Mouse (Mus musculus) Muller cell, postnatal 12 days (primary cell): ENCODE measurements around the gene Rbm5.
A peak's percentile ranks its signal among the peaks of the same experiment; 100 is the strongest.

ENCODE experiments used
- DNase-seq: peaks from one replicate; pipeline ENCODE4 v3.0.0-alpha.2; 2015; ENCODE audit errors: inconsistent ontology term

Gene Rbm5

GRCm38 (mm10) chr9:107734567-107734971, 36.2 kb downstream of the Rbm5 start:
- DNase-seq, result no peak

- DNase-seq, result no peak
Observed at GRCm38 (mm10) chr9:107729709-107730108, 41.1 kb downstream of the Rbm5 start.

DNA sequence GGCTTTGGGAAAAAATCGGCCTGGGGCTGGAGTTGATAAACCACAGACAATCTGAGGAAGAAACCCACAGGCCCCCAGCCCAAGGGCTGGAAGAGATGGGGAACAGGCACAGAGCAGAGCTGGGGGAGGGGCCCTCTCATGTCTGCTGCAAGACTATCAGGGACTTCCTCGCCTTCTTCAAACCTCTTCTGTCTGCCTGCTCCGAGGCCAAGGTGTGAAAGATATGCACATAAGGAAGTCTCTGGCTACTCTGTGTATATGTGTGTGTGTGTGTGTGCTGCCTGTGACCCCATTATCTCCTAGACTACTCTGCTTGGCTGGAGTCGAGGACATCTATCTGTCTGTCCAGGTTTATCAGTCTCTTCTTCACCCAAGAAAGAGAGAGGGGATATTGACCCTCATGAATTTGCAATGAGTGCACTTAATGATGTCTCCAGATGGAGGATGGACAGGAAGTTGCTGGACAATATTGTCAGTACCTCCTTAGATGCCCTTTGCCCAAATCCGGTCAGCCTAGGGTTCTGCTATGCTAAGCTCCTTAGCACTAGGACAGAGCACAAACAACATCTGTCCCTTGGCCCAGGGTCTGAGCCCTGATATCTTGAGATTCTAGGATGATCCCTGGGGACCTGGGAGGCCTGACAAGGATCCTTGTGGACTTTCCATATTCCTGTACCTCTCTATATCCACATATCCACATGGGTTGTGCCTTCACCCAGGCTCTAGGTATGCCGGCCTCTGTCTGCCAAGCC, 41.7 kb downstream of the Rbm5 start:
- DNase-seq, result no peak

DNA sequence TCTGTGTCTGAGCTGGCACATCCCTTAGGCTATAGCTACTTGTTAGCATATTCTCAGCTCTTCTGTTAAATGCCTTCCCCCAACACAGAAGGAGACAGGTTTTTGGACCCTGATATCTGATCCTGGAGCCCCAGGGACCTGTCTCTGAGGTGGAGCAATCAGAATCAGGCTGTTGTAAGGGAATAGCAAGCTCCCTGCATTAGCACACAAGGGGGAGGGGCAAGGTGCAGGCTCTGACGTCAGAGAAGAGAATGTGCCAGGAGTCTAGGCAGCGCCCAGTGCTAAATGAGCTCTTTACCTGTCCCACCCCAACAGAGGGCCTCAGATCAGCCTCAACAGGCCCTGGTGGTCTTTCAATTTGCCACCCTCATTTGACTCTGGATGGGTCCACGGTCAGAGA, 43.8 kb downstream of the Rbm5 start:
- no peak for DNase-seq

DNA sequence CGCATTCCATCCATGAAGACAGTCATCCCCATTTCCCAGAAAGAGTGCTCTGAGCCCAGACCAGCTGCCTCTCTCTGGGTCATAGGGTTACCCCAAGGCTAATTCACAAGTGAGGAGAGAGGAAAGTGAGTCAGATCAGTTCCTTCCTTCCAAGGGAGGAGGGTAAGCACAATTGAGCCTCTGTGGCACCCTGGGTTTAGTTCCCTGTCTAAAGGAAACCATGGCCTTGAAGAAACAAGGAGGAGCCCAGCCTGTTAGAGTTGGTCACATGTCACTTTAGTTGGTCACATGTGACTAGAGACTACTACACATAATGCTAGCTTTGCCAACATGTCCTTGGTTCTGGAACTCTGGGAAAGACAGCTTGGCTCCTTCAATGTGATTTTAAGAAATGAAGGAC, 46.0 kb downstream of the Rbm5 start:
- DNase-seq, result no peak

DNA sequence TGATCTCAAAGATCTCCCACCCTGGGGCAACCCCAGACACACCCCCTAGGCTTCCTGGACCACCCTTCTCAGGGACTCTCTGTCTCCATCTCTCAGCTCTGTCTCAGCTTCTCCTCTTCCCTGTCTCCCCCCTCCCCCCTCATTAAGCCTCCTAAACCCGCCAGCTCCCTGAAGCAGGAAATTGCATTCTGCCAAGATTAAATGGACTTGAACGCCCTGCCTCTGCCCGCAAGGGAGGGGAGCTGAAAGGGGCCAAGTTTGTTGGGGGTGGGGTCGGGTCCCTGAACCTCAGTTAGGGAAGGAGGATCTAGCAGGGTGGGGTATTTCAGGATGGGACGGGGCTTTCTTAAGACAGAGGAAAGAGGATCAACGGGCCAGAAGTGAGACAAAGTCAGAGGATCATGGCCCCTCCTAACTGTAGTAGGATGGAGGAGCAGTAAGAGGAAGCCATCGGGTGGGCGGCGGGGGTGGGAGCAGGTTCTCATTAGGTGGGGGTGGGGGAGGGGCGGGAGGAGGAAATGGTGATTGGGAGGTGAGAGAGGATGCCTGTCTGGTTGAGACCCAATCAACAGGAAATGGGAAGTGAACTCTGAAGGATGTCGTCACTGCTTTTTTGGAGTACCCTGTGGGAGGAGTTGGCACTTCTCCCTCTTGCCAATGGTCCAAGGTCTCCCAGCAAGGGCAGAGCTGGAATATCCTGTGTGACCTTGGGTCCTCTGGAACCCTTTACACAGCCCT, 46.8 kb downstream of the Rbm5 start:
- peak; percentile 72 for DNase-seq

DNA sequence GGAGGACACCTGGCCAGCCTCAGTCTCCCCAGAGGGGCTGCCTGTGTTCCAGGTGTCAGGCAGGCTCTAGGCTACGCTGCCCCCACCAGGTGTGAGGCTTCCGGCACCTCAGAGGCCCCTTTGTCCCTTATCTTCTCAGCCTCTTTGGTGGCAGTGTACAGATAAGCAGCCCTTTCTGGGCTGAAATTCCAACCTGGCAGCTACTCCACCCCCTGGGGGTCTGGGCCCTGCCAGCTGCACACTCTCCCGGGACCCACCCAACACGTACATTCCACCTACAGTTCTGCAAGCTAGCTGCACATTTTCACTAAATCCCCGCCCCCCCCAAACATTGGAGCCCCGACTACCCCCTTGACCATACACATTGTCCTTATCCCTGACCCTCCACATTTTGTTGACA, 47.5 kb downstream of the Rbm5 start:
- no peak for DNase-seq

GRCm38 (mm10) chr9:107718781-107719540, 51.8 kb downstream of the Rbm5 start:
- DNase-seq, result no peak

DNA sequence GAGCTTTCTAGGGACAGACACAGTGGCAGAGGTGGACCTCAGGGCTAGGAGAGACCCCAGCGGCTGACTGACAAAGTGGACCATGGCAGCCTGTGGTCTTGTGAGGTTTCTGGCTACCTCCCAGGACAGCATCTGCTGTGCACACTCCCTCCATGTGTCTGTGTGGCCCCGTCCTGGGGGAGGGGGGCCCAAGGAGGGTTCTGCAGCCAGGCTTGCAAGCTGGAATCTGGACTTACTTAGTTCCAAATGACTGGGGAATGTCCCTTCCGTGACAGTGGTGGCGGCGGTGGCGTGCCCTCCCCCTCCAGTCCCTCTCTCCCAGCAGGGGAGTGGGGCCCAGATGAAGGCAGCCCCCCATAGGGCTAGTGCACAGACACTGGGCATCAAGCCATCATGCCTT, 53.8 kb downstream of the Rbm5 start:
- peak; percentile 90 for DNase-seq

DNA sequence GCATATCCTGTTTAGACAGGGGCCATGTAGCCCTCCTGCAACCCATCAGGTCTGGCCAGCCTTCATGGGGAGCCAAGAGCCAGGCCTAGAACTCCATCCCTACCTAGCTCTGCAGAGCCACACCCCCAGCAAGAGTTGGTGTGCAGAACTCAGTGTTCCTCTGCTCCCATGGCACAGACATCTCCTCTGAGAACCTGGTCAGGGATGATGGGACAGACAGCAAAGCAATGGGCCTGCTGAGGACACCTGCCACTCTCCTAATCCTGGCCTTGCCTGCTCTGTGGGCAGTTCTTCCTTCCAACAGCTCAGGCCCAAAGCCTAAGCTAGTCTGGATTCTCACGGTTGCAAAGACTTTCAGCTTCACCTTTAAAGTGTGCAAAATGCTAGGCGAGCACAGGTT, 55.2 kb downstream of the Rbm5 start:
- DNase-seq, result no peak

DNA sequence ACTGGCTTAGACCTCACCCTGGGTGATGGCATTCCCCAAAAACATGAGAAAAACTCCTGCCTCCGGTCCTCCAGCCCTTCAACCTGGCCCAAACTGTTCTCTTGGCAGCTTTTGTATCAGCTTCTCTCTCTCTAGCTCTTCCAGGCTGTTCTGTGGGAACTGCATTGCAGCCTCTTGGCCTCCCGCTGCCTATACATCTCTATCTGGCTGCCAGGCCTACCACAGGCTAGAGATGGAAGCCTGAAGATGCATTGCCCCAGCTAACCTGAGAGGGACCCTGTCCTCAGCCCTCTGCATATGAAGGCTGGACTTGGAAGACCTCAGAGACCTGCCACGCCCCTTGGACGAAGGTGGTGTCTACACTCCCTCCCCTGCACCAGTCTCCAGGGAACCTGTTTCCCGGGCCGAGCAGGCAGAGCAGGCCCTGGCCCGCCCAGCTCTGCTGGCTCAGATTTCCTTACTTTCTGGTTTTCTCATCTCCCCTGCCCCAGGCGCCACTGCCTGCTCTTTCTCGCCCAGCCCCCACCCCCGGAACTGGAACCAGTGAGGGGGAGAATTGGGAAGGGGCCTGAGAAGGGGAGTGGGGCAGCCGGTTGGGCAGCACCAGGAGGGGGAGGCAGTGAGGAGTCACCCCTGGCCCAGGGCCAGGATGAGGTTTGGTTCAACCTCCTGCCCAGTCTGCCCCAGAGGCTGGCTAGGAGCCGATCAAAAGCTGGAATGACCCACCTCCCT, 56.4 kb downstream of the Rbm5 start:
- DNase-seq, result peak; percentile 93

GRCm38 (mm10) chr9:107709697-107710483, 60.9 kb downstream of the Rbm5 start, which contains the start of gene Sema3f:
TSS of gene Sema3f (minus strand) at chr9:107710475.
- peak; percentile 90 for DNase-seq

DNA sequence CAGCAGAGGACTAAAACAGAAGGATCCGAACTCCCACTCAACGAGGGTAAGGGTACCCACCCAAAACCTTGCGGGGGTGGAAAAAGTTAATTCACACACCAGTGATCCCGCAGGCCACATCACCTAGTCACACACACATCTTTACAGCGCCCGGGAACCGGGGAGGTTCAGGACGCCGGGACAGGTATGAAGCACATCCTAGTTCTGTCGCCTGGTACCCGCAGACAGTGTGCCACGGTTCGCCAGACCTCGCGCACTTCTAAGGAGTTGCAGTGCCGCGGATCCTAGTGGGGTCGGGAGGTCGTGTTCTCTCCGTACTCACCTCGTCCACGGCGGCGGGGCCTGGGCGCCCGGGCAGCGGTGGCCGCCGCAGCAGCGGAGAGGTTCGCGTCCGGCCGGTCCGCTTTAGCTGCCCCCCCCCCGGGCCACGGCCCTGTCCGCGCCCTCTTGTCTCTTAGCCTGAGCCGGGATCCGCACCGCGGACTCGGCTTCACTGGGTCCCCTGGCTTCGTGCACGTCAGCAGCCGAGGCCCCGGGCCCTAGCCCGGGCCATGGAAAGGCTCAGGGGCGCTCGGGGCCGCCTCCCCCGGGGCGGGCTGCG, 61.6 kb downstream of the Rbm5 start:
- DNase-seq, result no peak

DNA sequence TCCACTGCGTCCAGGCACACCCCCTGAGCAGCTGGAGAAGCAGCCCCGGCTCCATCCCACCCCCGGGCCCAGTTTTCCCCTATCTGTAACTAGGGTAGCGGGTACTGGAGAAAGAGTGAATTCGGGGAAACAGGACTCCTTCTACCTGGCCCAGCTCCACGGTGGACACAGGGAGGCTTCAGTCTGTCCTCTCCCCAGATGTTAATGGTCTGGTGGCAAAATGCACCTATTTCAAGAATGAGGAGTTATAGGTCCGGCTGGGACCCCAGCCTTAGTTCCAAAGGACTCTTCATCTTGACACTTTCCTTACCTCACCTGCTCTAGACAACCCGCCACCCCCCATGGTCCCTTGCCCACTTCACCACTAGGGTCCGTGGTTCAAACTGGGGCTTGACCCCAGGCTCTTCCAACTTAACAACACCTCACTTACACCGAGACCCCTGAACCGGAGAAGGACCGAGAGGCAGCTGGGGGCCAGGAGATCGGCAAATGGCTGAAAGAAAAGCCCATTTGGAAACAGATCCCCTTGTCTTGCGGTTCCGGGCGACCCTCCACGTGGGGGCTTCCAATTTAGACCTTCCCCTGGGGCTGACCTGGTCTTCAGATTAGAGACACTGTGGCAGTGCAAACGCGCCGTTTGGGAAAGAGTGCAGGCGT, 62.2 kb downstream of the Rbm5 start:
- DNase-seq, result no peak

DNA sequence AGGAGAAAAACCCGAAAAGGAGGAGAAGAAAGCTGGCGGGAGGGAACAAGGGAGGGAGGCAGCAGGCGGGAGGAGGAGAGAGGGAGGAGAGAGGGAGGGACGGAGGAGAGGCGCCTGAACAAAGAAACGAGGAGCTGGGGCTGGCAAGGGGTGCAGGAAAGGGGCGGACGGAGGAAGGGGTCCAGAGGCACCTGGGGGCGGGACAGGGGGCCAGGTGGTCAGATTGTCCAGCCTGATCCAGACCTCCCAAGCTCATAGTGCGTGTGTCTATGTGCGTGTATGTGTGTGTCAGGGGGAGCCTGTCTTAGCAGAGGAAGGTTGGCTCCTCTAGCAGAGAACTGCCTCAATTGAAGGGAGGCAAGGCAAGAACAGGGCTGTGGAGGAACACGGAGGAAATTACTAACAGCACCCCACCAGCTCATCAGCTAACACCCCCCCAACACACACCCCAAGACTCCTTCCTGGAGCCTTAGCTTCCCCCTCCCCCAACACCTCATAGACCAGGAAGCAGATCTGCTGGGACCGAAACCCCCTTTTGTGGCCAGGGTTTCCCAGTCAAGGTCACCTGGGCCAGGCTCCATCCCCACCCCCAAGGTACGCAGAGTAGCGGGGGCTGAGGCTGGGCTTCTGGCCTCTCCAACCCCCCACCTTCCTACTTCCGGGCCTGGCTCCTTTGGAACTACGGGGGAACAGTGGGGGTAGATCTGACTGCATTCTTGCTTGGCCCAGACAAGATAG, 62.9 kb downstream of the Rbm5 start:
- DNase-seq, result no peak

GRCm38 (mm10) chr9:107706781-107707211, 64.0 kb downstream of the Rbm5 start:
- no peak for DNase-seq

GRCm38 (mm10) chr9:107703337-107704122, 67.3 kb downstream of the Rbm5 start:
- peak; percentile 64 for DNase-seq

DNA sequence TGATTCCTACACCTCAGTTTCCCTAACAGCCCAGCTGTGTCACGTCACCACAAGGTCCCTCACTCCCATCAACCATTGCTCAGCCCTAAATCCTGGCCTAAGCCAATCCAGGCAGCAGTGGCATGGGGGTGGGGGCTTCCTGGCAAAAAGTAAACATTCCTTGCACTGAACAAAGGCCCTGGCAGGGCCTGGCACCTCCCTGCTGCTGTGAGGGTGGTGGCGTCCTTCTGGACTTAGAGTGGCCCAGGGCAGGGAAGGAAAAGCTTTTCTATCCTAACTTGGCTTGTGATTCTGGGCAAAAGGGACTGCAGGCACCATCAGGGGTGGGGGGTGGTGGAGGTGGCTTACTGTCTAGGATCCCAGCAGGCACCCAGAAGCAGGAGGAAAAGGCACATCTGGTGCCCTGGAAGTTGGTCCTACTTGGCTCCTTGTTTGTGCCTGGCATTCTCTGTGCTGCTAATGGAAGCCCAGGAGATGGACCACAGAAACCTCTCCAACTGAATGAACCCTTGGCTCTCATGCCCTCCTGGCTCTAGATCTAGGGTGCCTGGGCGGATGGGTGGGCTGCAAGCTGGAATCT, 68.1 kb downstream of the Rbm5 start:
- peak; percentile 81 for DNase-seq
